Mouse (Mus musculus): ENCODE measurements around the gene Dhrs11.

- TF ChIP-seq CTCF (IDR thresholded peaks at IDR 0.05; ENCODE audit: low read depth, low read length), result no peak
- TF ChIP-seq POLR2A (IDR thresholded peaks at IDR 0.05; ENCODE audit: borderline replicate concordance, low read depth, low read length), result no peak
Observed at GRCm38 (mm10) chr11:84827492-84827891, 1.3 kb downstream of the Dhrs11 start.

Measured in bone marrow macrophage, adult 2 months (primary cell).